Mouse (Mus musculus): ENCODE measurements around the gene Osbpl5. TPM values are rescaled to one million over a fixed set of nuclear protein-coding genes. Genes with fewer than 3 reads are reported as not detected.

Gene Osbpl5
- polyA plus RNA-seq, 1 experiment from 2014 or later: 6.5 TPM

GRCm38 (mm10) chr7:143755357-143756124 is 1.2 kb downstream of the Osbpl5 start:
- no peak for DNase-seq (ENCODE audit: low spot score)

GRCm38 (mm10) chr7:143753990-143754715 is 2.6 kb downstream of the Osbpl5 start:
- DNase-seq (ENCODE audit: low spot score): peak; percentile 71

DNA sequence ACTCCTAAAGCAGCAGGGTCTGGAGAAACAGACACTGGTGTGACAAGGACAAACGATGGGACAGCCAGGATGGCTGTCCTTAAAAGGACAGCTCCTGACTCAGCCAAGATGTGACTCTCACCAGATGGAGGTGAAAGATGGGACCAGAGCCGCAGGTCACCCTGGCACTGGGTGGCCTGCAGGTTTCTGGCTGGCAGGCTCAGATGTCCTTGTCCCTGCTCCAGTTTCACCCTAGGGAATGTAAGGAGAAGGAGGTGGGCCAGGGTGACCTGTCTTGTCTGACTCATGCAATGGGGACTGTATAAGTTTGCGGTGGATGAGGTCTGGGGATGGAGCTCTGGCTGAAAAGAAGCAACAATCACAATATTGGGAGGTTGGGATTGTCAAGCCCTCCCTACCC is 4.2 kb downstream of the Osbpl5 start:
- DNase-seq (ENCODE audit: low spot score): no peak

DNA sequence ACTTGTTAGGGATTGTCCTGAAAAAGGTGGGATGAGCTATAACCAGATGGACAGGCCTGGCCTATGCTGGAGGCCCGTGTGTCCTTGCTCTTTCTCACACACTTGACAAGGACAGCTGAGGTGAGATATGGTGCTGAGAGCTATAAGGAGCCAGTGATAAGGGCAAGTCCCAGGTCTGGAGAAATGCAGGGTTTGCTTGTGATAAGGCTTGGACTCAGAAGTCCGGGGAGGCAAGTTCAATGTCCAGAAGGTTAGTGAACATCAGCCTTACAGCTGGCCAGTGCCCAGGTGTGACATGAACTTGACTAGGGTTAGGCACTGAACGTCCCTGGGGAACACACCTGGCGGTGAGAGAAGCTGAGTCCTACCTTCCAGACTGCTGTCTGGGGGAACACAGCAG is 4.7 kb downstream of the Osbpl5 start:
- no peak for DNase-seq (ENCODE audit: low spot score)

DNA sequence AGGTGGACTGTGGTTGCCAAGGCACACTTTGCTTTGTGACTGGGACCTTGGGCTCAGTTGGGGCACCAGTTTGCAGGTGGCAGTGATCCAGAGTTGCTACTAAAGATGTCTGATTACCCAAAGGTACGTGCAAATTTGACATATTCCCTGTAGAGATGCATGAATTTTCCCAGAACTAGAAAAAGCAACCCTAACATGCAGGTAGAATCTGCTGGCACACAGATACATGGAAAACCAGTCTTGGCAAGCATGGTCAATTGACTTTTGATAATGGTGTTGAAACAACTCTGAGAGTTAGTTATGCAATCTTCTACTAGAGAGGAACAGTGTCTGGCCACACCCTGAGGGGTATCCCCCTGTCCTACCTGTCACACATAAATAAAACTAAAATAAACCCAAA is 5.4 kb downstream of the Osbpl5 start:
- no peak for DNase-seq (ENCODE audit: low spot score)

GRCm38 (mm10) chr7:143749045-143749444 is 7.7 kb downstream of the Osbpl5 start:
- no peak for DNase-seq (ENCODE audit: low spot score)

- peak; percentile 84 for DNase-seq (ENCODE audit: low spot score)
Measured at GRCm38 (mm10) chr7:143748041-143748868, 8.5 kb downstream of the Osbpl5 start.

GRCm38 (mm10) chr7:143740653-143741052 is 16.1 kb downstream of the Osbpl5 start:
- no peak for DNase-seq (ENCODE audit: low spot score)

DNA sequence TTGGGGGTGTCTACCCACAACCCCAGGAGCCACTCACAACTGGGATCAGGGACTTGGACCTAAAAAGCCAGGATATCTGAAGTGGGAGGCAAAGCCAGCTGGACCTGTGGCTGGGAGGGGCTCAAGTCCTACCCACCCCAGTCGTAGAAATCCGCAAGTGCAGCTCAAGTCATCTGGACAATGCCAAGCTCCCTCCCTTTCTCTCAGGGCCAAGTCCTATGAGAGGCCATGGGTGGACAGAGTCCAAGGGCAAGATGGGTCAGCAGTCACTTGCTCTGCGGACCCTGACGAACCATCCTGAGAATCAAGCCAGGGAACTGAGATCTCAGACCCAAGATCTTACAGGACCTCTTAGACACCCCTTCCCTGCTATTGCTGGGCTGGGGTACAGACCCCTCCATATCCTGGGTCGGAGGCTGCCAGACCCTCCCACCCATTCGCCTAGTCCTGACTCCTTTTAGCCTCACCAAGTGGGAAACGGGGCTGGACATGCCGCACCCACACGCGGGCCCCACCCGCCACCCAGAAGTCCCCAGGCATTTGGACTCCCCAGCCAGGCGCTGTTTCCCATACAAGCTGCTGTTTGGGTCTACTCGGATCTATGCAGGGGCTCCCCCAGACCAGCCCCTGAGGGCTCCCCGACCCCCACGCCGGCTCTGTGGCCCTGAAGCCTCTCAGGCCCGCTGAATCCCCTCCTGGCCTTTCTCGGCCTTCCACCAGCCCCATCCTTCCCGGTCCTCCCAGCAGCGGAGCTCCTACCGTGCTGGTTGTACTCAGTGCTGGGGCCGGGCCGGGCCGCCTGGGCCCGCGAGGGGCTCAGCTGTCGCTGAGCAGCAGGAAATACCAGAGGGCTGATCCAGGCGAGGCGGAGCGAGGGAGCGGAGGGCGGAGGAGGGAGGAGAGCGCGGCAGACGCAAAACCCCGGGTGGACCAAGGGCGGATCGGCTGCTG is 17.0 kb downstream of the Osbpl5 start:
- DNase-seq (ENCODE audit: low spot score): peak; percentile 63

DNA sequence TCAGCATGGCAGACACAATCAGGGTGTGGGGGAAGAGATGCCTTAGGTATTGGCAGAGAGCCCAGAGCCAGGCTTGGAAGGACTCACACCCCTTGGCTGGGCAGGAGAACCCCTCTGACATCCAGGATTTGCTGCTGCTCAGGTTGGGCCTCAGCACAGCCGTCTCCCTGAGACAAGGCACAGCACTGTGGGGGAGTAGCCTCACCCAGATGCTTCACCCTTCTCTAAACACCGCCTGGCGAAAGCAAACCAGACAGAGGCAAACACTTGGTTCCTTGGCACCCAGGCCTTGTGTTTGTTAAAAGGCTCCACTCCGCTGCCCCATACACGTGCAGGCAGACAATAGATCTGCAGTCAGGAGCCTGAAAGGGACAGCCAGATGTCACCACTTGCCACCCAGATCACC is 18.2 kb downstream of the Osbpl5 start:
- DNase-seq (ENCODE audit: low spot score): no peak

DNA sequence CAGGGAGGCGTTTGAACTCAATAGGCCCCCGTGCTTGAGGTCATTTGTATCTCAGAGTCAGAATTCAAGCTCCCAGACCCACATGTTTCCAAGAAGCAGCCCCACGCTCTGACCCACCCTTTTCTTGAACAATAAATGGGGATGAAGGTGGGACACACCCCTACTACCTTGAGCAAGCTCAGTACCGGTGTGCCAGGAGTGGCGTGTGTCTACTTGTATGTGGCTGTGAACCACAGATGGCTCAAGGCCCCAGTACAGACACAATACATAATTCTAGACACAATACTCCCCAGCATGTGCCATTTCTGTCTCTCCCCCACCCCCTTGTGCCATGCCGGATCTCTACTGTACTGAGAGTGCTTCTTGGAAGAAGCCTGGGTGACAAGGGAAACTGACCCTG is 18.6 kb downstream of the Osbpl5 start:
- DNase-seq (ENCODE audit: low spot score): no peak

GRCm38 (mm10) chr7:143733746-143734145 is 23.0 kb downstream of the Osbpl5 start:
- no peak for DNase-seq (ENCODE audit: low spot score)

DNA sequence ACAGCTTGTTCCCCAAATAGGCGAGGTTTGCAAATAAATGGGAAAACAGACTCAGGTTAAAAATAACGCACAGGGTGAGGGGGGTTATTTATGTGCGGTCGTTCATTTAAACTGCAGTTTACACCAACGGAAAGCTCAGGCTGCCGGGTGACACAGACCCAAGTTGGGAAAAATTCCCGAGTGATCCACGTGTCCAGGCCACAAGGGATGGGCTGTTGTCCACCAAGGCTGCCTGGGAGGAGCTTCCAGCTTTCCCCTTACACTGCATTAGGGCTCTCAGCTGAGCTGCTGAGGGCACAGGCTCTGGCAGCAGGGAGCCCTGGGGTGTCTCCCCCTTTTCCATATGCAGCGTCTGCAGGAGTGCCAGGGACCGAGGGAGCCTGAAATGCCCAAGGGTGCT is 26.9 kb downstream of the Osbpl5 start:
- DNase-seq (ENCODE audit: low spot score): no peak

GRCm38 (mm10) chr7:143726396-143726795 is 30.4 kb downstream of the Osbpl5 start:
- no peak for DNase-seq (ENCODE audit: low spot score)

DNA sequence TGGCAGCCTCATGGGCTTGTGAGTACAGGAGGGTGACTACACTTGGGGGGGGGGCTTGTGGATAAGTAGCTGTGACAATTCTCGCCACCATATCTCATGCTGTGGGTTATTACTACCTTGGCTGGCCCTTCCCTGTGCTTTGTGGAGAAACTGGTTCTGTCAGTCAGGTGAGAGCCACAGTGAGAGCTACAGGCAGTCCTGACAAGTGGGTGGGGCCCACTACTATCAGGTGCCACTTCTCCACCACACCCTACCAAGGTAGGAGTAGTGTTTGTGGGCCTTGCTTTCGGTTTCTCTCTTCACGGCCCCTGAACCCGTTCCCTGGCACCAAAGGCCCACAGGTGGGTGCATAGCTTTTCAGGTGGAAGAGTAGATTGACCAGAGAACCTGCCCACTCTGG is 32.9 kb downstream of the Osbpl5 start:
- no peak for DNase-seq (ENCODE audit: low spot score)

GRCm38 (mm10) chr7:143722646-143723045 is 34.1 kb downstream of the Osbpl5 start:
- no peak for DNase-seq (ENCODE audit: low spot score)

GRCm38 (mm10) chr7:143717811-143718210 is 39.0 kb downstream of the Osbpl5 start:
- DNase-seq (ENCODE audit: low spot score): no peak

GRCm38 (mm10) chr7:143713421-143713820 is 43.4 kb downstream of the Osbpl5 start:
- DNase-seq (ENCODE audit: low spot score): peak; percentile 11

DNA sequence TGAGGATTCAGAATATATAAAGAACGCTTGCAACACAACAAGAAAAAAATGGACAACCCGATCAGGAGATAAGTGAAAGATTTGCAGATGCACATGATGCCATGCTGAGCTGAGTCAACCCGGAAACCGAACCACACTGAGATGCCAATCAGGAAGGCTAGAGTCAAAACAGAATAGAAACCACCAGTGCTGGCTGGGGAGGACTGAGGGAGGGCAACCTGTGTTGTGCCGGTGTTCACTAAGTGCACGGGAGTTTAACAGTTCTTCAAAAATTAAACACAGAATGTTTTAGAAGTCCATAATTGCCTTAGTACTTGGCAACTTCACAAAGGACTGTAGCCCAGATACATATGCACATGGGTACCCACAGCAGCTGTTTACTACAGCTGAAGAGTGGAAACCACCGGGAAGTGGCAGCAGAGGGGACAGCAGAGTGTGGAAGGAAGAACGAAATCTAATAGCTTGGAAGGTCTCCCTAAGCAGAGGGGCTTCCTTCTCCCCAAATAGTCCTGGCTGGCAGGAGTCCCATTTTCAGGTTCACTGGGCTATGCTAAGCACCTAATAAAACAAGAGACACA is 43.9 kb downstream of the Osbpl5 start:
- peak; percentile 48 for DNase-seq (ENCODE audit: low spot score)

DNA sequence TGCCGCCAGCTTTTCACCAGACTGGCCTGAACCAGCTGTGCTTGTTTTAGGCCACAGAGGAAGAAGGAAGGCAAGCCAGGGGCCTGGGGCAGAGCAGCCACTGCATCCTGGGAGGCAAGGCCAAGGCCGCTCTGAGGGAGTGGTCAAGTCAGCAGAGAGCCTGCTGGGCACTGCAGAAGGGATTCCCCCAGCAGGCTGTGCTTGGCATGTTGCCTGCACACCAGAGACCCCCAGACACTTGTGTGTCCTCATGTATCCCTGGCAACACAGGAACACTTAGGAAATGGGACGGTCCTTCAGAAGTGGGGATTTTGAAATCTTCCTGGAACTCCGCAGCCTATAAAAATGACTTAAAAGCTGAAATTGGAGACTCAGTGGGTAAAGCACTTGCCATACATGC is 44.8 kb downstream of the Osbpl5 start:
- DNase-seq (ENCODE audit: low spot score): no peak

All from thymus, postnatal 0 days (tissue).